Mouse (Mus musculus) inflammation-experienced regulatory T-cells (primary cell): ENCODE data around the gene Nipal4. TPM values are rescaled to one million over a fixed set of nuclear protein-coding genes. Genes with fewer than 3 reads are reported as not detected.

ENCODE experiments used
- polyA plus RNA-seq, 2 experiments: library from polyadenylated mRNA; unstranded; fragments of 100-300 nt; shearing (Covaris generic); gene quantifications; one replicate each; pipeline ENCODE4 v1.2.1; 2017

Gene Nipal4
- polyA plus RNA-seq: 1 to 10 TPM in 1 of 2 experiments, not detected in 1; 1.2 TPM

GRCm38 (mm10) chr11:46165866-46166585 is at the start of gene Nipal4:
Nipal4 (minus strand) TSS chr11:46166508.

Other genes starting within 250 kb of the Nipal4 start
- 1 to 10 TPM; 7.4 to 9.4 TPM for gene Lsm11, start 221.6 kb downstream of the Nipal4 start, polyA plus RNA-seq
- 1 to 10 TPM; 4.9 to 6.3 TPM for gene Thg1l, start 211.0 kb downstream of the Nipal4 start, polyA plus RNA-seq
- not detected for gene Sox30, start 186.2 kb downstream of the Nipal4 start, polyA plus RNA-seq
- 10 to 100 TPM in 1 of 2 experiments, 1 to 10 TPM in 1; 8.8 to 19.5 TPM for gene Gm12166, start 114.2 kb downstream of the Nipal4 start, polyA plus RNA-seq
- 10 to 100 TPM; 43.8 to 47.6 TPM for gene Adam19, start 110.5 kb downstream of the Nipal4 start, polyA plus RNA-seq
- gene Fndc9, start 69.0 kb upstream of the Nipal4 start, polyA plus RNA-seq: under 1 TPM; 0.20 to 0.68 TPM
- gene Cyfip2, start 146.4 kb upstream of the Nipal4 start, polyA plus RNA-seq: 100 to 1,000 TPM; 133 to 162 TPM
- 100 to 1,000 TPM; 187 to 364 TPM for gene Itk, start 223.0 kb upstream of the Nipal4 start, polyA plus RNA-seq
- under 1 TPM; 0.07 to 0.89 TPM for gene Fam71b, start 230.1 kb upstream of the Nipal4 start, polyA plus RNA-seq